In the genomic region with DNA sequence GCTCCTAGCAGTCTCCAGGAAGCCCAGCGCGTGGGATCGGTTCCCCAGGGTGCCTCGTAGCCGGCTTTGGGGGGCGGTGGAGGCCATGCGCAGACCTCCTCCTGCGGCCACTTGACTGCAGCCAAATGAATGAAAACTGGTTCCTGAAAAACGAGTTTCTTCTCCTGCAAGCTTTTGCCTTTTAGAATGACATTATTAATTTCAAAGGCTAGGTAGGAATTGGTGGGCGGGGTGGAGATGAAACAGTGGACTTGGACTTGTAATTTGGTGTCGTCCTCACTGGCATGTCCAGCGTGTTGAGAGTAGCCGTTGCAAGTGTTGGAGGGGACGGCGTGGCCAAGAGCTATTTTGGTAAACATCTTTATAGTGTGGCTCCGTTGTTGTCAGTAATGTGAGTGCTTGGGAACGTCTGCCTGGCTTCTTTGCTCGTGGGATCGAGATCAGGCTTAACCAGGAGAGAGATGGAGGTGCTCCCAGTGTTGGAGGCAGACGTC, we compare ENCODE assay signal across 8 mouse cellular contexts. TPM values are rescaled to one million over a fixed set of nuclear protein-coding genes. Genes with fewer than 3 reads are reported as not detected.
DNase-seq lines count a peak whose midpoint lies in the region; ATAC-seq and TF ChIP-seq lines count a peak whose summit lies in the region.

No protein-coding gene starts in this region.

- no peaks in the 10 kb centered on the region; the same call in 1 of the 2 replicates for H3K27me3 ChIP-seq in cerebellum, adult 2 months (ENCODE audit: control insufficient read depth, insufficient read depth, low read length)
- peaks cover 56% of the 10 kb centered on the region for H3K27me3 ChIP-seq in liver, embryonic 15.5 days

- TF ChIP-seq CTCF in cerebellum, adult 2 months (IDR thresholded peaks at IDR 0.05; ENCODE audit: borderline replicate concordance, insufficient read depth, low read depth, low read length): no peak

- DNase-seq in cerebellum, adult 2 months: no peak
- DNase-seq in 416B (ENCODE audit: low read depth): peak; percentile 31
- DNase-seq in adrenal gland, adult 2 months: no peak
- no peak for DNase-seq in urinary bladder, postnatal 4 days (ENCODE audit: low spot score in 2 of 2)
- DNase-seq in urinary bladder, postnatal 14 days (ENCODE audit: low spot score): no peak

- H3K4me2 ChIP-seq in liver, embryonic 15.5 days: peak overlapping the region; percentile 79

- TF ChIP-seq POLR2A in cerebellum, adult 2 months (IDR thresholded peaks at IDR 0.05; ENCODE audit: borderline replicate concordance, insufficient read depth, low read length): no peak

- no peak overlapping the region for H3K27ac ChIP-seq in cerebellum, adult 2 months (ENCODE audit: insufficient read depth, low read length)
- H3K27ac ChIP-seq in liver, embryonic 15.5 days (replicated peaks): 0 out of 2 replicates have a peak overlapping the region, but pooled peaks have one; percentile 67

- 0 out of 2 replicates have a peak, but pooled peaks cover 6% of the 10 kb centered on the region for H3K4me1 ChIP-seq in cerebellum, adult 2 months (ENCODE audit: control insufficient read depth, insufficient read depth, low read length)
- H3K4me1 ChIP-seq in liver, embryonic 15.5 days (replicated peaks): peaks cover 8% of the 10 kb centered on the region

- H3K4me3 ChIP-seq in cerebellum, adult 2 months (replicated peaks; ENCODE audit: insufficient read depth, low read depth, low read length): peak overlapping the region; percentile 37
- H3K4me3 ChIP-seq in liver, embryonic 15.5 days (replicated peaks): peak overlapping the region; percentile 64

- peaks cover 10% of the 10 kb centered on the region for H3K36me3 ChIP-seq in liver, embryonic 15.5 days (replicated peaks)

- H3K9me3 ChIP-seq in liver, embryonic 15.5 days (replicated peaks): no peaks in the 10 kb centered on the region

- ATAC-seq in cerebellum, adult (ENCODE audit: insufficient number of reproducible peaks, low FRiP score, low TSS enrichment): no peak
- peak; percentile 7; the same call in 1 of the 2 replicates for ATAC-seq in granulocyte monocyte progenitor cell, adult 5-6 weeks (replicated peaks; ENCODE audit: poor library complexity, severe bottlenecking)
- ATAC-seq in liver, embryonic 15.5 days (ENCODE audit: insufficient read depth): no peak

- peak overlapping the region; percentile 54; the same call in 1 of the 2 replicates for H3K9ac ChIP-seq in liver, embryonic 15.5 days

- WGBS in cerebellum, adult 2 months: 5% methylated on average over 20 of the region's 20 CpGs
- WGBS in liver, embryonic 15.5 days (ENCODE audit: insufficient replicate concordance): 1% methylated on average over 20 of the region's 20 CpGs

RNA-seq across cellular contexts. Expression of gene Enc1, which starts 0.9 kb away (rescaled TPM):
- 16.7 and 20.2 TPM in 2 replicates for polyA plus RNA-seq in cerebellum, adult 2 months (2012; rRNA removed)
- 1.3 and 3.8 TPM in 2 replicates for total RNA-seq in granulocyte monocyte progenitor cell, adult 5-6 weeks (2014; fragmentation: Nextera tagmentation)
- 2.4 and 2.5 TPM in 2 replicates for total RNA-seq in granulocyte monocyte progenitor cell, adult 5-6 weeks (2017)
- 0.55 and 0.67 TPM in 2 replicates for polyA plus RNA-seq in liver, embryonic 15.5 days (2015; fragmentation: Nextera tagmentation; extraction: Ambion mirVana)
- 10 to 100 TPM in 1 of 2 experiments, 1 to 10 TPM in 1; 6.6 to 13.2 TPM for total RNA-seq in adrenal gland, adult 2 months (2021)
- 4.6 and 5.8 TPM in 2 replicates for polyA plus RNA-seq in adrenal gland, adult 2 months (2012; rRNA removed)

RNA-seq across cellular contexts. Expression of gene Hexb, which starts 43.7 kb away (rescaled TPM):
- 61.0 and 62.9 TPM in 2 replicates for polyA plus RNA-seq in cerebellum, adult 2 months (2012; rRNA removed)
- total RNA-seq in granulocyte monocyte progenitor cell, adult 5-6 weeks (2014; fragmentation: Nextera tagmentation): 27.7 and 33.3 TPM in 2 replicates
- total RNA-seq in granulocyte monocyte progenitor cell, adult 5-6 weeks (2017): 31.8 and 32.1 TPM in 2 replicates
- 26.0 and 28.3 TPM in 2 replicates for polyA plus RNA-seq in liver, embryonic 15.5 days (2015; fragmentation: Nextera tagmentation; extraction: Ambion mirVana)
- total RNA-seq in adrenal gland, adult 2 months (2021): 10 to 100 TPM; 30.6 to 38.4 TPM
- polyA plus RNA-seq in adrenal gland, adult 2 months (2012; rRNA removed): 221 and 235 TPM in 2 replicates
